Comparison of ENCODE assay signal across 15 mouse cellular contexts in genomic region chr4:89043982-89044381, GRCm38 (mm10).
A peak's percentile ranks its signal among the peaks of the same experiment; 100 is the strongest.
DNase-seq lines count a peak whose midpoint lies in the region; ATAC-seq and TF ChIP-seq lines count a peak whose summit lies in the region.
"Had no signal": no experiment of that assay in that cellular context is flagged by ENCODE, and none has a peak within 500 bp of the region (broad histone marks: within the 10 kb centered on the region; RNA-seq: fewer than 3 reads in every experiment).

No protein-coding gene starts in this region.

- no peak overlapping the region for H3K27ac ChIP-seq in liver, embryonic 16.5 days (ENCODE audit: low read length)
- H3K27ac ChIP-seq: embryonic facial prominence, embryonic 12.5 days; forebrain, embryonic 13.5 days; gastrocnemius, adult 2 months; kidney, postnatal 0 days; limb, embryonic 15.5 days had no signal

- H3K4me3 ChIP-seq in C2C12 (ENCODE audit: insufficient read depth, poor library complexity, severe bottlenecking) (no peak overlapping the region), G1E (ENCODE audit: low read depth, low read length) (no peak overlapping the region)
- no peak overlapping the region for H3K4me3 ChIP-seq in liver, embryonic 16.5 days (ENCODE audit: low read depth, low read length)
- H3K4me3 ChIP-seq: embryonic facial prominence, embryonic 12.5 days; forebrain, embryonic 13.5 days; gastrocnemius, adult 2 months; limb, embryonic 15.5 days had no signal

- H3K4me2 ChIP-seq in liver, embryonic 16.5 days (ENCODE audit: low read depth, low read length) = no peak overlapping the region
- H3K4me2 ChIP-seq: embryonic facial prominence, embryonic 12.5 days; forebrain, embryonic 13.5 days; limb, embryonic 15.5 days had no signal

- DNase-seq in G1E (ENCODE audit: low spot score) (no peak), MN1 (ENCODE audit: low spot score) (no peak)
- no peak for DNase-seq in urinary bladder, adult 18-20 months (ENCODE audit: low spot score in 2 of 2)
- DNase-seq in left cerebral cortex, postnatal 4 days = no peak
- DNase-seq: cerebellum, postnatal 14 days; gastrocnemius, adult 2 months; right cerebral cortex, postnatal 25 days had no signal

- peak; percentile 87 for ATAC-seq in G1E (ENCODE audit: extremely low read depth, insufficient number of reproducible peaks, low FRiP score, poor library complexity, severe bottlenecking)
- ATAC-seq in erythroid progenitor cell, adult 5-6 weeks (replicated peaks; ENCODE audit: low FRiP score, poor library complexity, severe bottlenecking) = peak; percentile 56; the same call in 1 of the 2 replicates
- ATAC-seq in liver, embryonic 16.5 days (ENCODE audit: low read depth) = peak; percentile 92
- ATAC-seq: forebrain, embryonic 13.5 days; hindbrain, embryonic 16.5 days had no signal

- H3K4me1 ChIP-seq in G1E (ENCODE audit: insufficient read depth, low read depth, low read length) = no peaks in the 10 kb centered on the region
- no peaks in the 10 kb centered on the region; the same call in 1 of the 2 replicates for H3K4me1 ChIP-seq in liver, embryonic 16.5 days (ENCODE audit: control insufficient read depth, low read depth, low read length)
- H3K4me1 ChIP-seq: embryonic facial prominence, embryonic 12.5 days; forebrain, embryonic 13.5 days had no signal

- peaks cover 8% of the 10 kb centered on the region for H3K9me3 ChIP-seq in G1E (replicated peaks)
- H3K9me3 ChIP-seq in liver, embryonic 16.5 days (replicated peaks; ENCODE audit: control insufficient read depth, low read length) = no peaks in the 10 kb centered on the region
- H3K9me3 ChIP-seq: embryonic facial prominence, embryonic 12.5 days; forebrain, embryonic 13.5 days; limb, embryonic 15.5 days had no signal

- no peak overlapping the region for H3K9ac ChIP-seq in liver, embryonic 16.5 days (ENCODE audit: low read depth, low read length)
- H3K9ac ChIP-seq: embryonic facial prominence, embryonic 12.5 days; forebrain, embryonic 13.5 days; limb, embryonic 15.5 days had no signal

- no peaks in the 10 kb centered on the region for H3K27me3 ChIP-seq in C2C12 (ENCODE audit: control insufficient read depth, insufficient read depth, insufficient read length)
- no peaks in the 10 kb centered on the region for H3K27me3 ChIP-seq in G1E (ENCODE audit: insufficient read depth, low read length)
- H3K27me3 ChIP-seq in liver, embryonic 16.5 days (ENCODE audit: control insufficient read depth, insufficient read depth, low read depth, low read length) = no peaks in the 10 kb centered on the region
- H3K27me3 ChIP-seq: embryonic facial prominence, embryonic 12.5 days; forebrain, embryonic 13.5 days; limb, embryonic 15.5 days had no signal

- intact Hi-C loops in left cerebral cortex, postnatal 4 days (cut with DNase I) = no loop called here

- H3K36me3 ChIP-seq in C2C12 (ENCODE audit: control insufficient read depth, insufficient read depth) (no peaks in the 10 kb centered on the region), G1E (replicated peaks) (no peaks in the 10 kb centered on the region)
- H3K36me3 ChIP-seq in liver, embryonic 16.5 days (ENCODE audit: control insufficient read depth, insufficient read depth) = no peaks in the 10 kb centered on the region
- H3K36me3 ChIP-seq: embryonic facial prominence, embryonic 12.5 days; limb, embryonic 15.5 days had no signal

- peaks cover 19% of the 10 kb centered on the region for H3K79me2 ChIP-seq in C2C12 (ENCODE audit: control insufficient read depth, insufficient read depth)

- no peaks in the 10 kb centered on the region for H3K79me3 ChIP-seq in C2C12 (ENCODE audit: low read depth)

- no peak overlapping the region for H3ac ChIP-seq in C2C12 (ENCODE audit: control insufficient read depth, insufficient read length, low read depth)

- no peak for TF ChIP-seq CTCF in C2C12 (IDR thresholded peaks at IDR 0.05; ENCODE audit: control insufficient read depth, insufficient read depth, insufficient read length)
- no peak for TF ChIP-seq CTCF in G1E (IDR thresholded peaks at IDR 0.05; ENCODE audit: low read depth, low read length)

- 6% methylated on average over 1 of the region's 1 CpGs for WGBS in liver, embryonic 16.5 days (ENCODE audit: insufficient replicate concordance)

TF ChIP-seq in C2C12, 6 proteins besides CTCF, POLR2A, EP300 and RAD21:
- TF ChIP-seq FOSL1 (IDR thresholded peaks at IDR 0.05; ENCODE audit: insufficient read depth, low read length, poor library complexity, severe bottlenecking) (peak; percentile 53), CEBPB (IDR thresholded peaks at IDR 0.05; ENCODE audit: low read depth) (peak; percentile 97), MYOD1 (IDR thresholded peaks at IDR 0.05; ENCODE audit: control insufficient read depth, insufficient read length, low read depth) (peak; percentile 36), MAX (IDR thresholded peaks at IDR 0.05) (no peak)
